Mouse (Mus musculus): ENCODE measurements around the gene Habp2.

The Habp2 gene

DNA sequence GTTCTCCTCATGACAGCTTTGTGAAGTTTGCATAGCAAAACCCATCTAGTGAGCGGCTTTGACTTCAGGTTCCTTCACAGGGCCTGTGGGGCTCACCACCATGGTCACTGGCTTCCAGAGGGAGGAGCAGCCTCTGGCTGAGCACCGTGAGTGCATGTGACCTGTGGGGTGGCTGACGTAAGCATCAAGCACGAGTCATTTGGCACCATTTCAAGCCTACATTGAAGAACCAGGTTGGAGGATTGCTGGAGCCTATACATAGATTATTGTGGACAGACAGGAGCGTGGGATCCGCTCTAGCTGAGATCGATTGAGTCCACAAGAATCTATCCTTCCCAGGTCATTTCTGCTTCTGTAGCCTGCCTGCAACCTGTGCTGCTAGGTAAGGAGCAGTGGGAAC is at the start of gene Habp2:
Gene Habp2, plus strand, starts transcription at position 272 of the 400 bp plus-strand sequence.
- DNase-seq, result peak; percentile 45 to 55

DNA sequence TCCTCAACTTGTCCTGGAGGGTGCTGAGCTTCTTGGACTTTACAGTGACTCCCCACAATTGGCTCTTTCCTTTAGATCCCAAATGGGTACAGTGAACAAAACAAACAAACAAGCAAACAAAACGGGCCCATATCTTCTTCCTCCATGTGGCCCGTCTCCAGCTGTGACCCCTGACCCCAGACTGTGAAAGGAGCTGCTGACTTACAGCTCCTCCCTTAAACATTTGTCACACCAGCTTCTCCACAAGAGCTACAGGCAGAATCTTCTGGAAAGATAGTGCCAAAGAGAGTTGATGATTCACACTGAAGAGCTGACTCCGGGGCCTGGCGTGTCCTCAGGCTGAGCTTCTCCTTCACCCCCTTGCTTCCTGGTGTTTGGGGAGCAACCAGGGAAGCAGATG is 48.4 kb upstream of the Habp2 start:
- DNase-seq, result no peak

DNA sequence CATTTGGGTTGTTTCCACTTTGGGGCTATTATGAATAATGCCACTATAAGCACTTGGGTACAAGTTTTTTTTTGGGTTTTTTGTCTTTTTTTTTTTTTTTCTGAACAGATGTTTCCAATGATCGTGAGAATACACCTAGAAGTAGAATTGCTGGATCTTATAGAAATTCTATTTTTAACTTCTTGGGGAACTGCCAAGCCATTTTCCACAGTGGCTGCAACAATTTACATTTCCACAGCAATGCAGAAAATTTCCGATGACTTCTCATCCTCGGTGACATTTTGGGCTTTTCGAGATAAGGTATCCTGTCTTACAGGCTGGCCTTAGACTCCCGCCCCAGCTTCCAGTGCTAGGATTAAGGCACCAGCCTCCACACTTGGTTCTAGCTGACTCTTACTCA is 41.7 kb upstream of the Habp2 start:
- no peak for DNase-seq

DNA sequence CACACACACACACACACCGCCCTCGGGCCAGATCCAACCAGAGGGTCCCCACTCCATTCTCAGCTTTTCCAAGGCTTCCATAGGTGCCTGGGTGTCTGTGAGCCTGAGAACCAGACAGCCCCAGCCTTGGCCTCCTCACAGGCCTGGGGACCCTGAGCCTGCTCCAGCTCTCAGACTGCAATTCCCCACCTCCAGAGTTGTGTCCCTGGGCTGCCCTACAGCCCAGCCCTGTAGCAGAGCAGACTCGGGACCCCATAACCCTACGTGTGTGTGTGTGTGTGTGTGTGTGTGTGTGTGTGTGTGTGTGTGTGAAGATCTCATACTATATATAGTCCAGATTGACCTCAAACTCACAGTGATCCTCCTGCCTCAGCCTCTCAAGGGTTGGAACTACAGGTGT is 34.1 kb upstream of the Habp2 start:
- no peak for DNase-seq

DNA sequence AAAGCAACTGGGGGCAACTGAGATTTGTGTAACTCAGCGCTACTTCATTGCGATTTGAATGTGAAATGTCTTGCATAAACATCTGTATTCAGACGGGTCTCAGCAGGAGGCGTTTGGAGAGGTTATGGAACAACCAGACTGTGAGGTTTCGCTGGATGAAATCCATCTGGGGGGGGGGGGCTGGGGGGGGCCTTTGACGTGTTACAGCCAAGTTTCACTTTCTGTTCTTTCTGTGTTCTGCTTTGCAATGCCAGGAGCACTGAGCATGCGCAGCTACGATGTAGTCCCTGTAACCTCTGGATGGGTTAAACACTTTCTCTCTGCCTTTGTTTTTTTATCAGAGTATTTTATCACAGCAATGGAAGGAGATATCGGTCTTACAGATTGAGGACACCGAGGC is 33.7 kb upstream of the Habp2 start:
- no peak for DNase-seq

DNA sequence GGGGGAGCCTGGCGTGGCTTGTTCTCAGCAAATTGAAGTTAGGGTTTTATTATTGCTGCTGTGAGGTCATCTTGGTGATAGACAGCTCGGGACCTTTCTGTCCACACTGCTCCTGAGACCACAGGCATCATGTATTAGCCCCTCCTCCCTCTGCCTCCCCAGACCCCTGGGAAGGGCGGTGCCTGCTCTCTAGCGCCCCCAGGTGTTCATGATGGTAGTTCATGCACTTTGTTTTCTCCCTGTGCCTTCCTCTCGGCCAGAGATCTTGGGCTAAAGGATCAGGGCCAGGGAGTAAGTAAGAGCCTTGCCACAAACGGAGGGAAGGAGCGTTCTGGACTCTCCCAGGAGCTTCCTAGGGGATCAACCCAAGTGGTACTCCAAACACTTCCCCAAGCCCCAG is 32.2 kb upstream of the Habp2 start:
- DNase-seq, result no peak

DNA sequence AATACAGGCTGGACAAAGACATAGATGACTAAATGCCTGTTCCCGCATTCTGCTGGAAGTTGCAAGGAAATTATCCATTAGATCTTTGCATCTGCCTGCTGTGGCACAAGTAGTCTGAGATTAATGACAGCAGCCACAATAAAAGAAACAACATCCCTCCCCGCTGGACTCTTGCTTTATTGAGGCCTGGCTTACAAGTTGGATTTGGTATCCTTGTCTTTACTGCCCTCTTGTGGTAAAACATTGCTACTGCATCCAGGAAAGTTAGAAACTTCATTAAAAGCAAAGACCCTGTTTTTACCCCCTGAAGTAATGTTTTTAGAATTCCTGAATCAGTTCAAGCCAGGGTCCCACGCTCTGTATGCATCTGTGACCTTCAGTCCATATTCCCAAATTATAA is 31.4 kb upstream of the Habp2 start:
- DNase-seq, result no peak

DNA sequence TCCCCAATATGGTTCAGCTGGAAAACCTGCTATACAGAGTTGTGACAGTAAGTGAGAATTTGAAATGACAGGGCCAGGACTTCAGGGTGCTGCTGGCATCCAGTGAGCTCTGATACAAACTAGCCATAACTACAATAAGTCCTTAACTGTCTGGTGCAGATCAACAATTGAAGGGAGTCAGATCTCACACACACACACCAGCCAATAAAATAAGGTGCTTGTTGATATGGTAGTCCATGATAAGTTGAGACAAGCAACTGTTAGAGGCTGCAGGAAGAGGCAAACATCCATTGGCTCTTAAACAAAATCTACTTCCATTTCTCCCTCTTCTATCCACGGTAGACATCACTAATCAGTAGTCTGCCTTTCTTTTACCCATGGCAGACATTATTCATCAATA is 30.7 kb upstream of the Habp2 start:
- DNase-seq, result no peak

DNA sequence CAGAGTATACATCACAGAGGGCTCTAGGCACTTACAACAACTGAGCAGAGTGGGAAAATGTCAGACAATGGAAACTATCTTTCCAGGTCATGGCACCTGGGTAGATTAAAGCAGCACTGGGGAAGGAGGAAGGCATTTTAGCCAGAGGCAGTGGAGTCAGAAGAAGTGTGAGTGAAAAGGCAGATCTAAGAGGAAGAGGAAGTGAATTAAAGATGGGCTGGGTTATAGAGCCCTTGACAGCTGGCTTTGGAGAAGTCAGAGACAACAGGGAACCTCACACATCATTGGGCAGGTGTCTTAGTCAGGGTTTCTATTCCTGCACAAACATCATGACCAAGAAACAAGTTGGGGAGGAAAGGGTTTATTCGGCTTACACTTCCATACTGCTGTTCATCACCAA is 30.2 kb upstream of the Habp2 start:
- no peak for DNase-seq

DNA sequence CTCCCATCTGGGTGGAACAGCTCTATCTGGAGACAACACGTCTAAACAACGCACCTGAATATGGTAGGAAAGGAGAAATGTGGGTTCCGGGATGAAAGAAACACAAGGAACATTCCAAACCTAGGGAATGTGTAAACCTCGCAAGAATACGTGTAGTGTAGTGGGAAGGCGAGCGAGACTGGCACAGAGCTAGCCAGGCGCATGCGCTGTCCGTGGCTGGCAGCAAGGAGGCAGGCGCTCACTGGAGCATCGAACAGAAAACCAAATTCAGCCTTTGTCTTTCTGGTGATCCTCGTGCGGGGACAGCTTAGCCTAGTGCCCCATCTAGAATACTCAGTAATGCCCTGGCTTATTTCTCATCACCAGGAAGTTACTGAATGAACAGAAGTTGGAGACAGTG is 23.2 kb upstream of the Habp2 start:
- DNase-seq, result peak in 1 of 2 experiments; percentile 37

DNA sequence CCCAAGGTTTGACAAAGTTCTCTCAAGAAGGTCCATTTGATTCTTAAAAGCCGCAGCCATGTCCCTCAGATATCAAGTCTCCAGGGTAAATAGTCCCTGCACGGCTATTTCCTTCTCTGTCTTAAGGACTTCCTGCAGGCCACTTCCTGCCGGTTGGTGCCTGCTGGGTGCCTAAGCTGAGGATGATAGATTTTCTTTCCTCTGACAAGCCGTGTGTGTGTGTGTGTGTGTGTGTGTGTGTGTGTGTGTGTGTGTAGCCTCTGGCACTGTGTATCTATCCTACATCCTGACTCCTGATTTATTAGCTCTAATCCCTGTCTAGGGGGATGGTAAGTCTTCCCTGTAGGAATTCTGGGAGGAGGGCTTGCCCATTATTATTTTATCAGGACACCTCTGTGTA is 22.8 kb upstream of the Habp2 start:
- peak; percentile 26 to 31 for DNase-seq

DNA sequence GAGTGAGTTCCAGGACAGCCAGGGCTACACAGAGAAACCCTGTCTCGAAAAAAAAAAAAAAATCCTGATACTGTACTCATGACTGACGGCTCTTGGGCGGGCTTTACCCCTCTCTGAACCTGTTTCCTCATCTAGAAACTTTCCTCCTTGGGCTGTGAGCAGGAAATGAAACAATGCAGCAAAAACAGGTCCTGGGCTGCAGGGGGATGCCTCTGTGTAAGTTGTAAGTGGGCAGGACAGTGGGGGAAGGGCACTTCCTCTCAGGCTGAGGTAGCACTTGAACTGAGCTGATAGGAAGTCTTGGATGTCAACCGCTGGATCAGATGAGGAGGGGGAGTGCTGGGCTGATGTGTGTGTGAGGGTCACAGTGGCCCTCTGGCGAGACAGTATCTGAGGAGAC is 21.8 kb upstream of the Habp2 start:
- DNase-seq, result no peak

DNA sequence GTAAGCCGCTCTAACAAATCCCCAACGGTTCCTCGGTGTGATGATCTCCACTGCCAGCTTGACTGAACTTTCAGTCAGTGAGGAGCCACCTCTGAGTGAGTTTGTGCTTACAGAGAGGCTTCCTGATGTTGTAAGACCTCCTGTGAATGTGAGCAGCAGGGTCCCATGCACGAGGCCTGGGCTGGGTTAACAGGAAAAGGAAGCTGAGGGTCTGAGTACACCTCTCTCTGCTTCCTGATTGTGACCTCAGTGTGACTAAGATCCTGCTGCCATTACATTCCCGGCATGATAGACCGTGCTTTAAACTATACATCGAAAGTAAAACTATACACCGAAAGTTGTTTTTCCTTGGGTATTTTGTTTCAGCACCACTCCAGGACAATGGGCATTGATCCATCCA is 14.9 kb upstream of the Habp2 start:
- no peak for DNase-seq

DNA sequence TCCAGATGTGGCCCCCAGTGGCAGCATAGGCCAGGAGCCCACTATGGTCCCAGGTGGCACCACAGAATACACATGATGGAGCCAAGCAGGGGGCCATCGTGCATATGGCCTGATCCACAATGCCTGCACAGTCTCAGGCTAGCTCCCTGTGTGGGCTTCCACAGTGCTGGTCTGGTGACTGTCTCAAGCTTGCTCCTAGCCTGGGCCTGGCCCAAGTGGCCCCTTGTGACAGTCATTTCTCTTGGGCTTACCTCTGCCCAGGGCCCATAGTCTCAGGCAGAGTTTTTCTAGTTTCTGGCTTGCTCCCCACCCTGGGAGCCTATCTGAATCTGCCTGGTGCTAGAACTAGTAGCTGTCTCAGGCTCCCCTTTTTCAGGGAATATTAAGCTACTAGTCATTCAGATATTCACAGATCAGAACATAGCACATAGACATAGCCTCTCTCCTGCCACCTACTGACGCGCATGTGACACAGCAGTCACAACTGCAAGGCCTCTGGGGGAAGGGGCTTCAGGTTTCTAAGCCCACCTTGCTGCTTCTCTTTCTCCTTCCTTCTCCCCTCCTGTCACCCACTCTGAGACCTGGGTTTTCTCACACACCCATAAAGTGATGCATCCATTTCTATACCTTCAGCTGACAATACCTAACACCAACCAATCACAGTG is 9.7 kb upstream of the Habp2 start:
- no peak for DNase-seq

DNA sequence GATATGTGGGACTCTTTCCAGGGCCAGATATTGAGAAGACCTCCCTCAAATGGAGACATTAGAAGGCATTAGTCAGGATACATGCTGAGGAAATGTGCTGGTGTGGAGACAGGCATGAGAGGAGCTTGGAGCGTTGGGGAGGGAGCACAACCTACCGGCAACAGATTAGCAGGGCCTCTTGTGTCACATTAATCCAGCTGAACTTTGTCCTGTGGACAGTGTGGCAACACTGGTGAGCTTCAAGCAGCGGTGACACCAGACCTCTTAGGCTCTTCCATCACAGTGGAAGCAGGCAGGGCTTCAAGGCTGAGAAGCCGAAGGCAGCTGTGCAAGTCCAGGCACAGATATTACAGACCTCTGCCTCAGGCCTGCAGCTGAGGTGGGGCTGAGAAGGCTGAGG is 9.0 kb upstream of the Habp2 start:
- no peak for DNase-seq

DNA sequence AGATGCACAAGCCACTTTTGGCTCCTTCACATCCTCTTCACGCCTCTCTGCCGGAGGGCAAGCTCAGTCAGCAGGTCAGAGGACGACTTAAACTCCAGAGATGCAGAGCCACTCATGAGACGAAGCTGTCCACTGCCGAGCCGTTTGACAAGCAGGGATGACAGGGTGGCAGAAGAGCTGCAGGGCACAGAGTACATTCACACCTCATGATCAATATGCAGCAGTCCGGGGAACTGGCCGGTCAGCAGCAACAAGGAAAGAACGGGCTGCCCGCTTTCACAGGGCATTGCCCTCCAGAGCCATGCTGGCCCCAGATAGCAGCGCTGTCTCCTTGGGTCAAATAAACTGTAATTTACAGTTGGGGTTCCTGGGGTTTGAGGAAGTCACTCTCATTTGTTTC is 8.6 kb upstream of the Habp2 start:
- DNase-seq, result no peak

DNA sequence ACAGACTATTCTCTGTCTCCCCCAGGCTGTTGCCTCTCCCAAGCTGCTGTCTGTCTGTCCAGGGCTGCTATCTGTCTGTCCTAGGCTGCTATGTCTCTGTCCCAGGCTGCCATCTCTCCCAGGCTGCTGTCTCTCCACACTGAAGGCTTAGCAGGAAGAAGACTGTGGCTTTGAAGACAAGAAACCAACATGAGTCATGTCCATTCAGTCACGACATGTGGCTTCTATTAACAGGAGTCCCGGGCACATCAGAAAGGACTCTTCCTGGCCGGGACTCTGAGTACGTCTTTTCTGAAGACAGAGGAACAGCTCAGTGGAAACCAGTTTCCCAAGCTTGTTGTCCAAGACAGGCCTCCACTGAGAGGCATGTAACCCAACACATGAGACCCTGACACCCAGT is 1.7 kb upstream of the Habp2 start:
- DNase-seq, result no peak

DNA sequence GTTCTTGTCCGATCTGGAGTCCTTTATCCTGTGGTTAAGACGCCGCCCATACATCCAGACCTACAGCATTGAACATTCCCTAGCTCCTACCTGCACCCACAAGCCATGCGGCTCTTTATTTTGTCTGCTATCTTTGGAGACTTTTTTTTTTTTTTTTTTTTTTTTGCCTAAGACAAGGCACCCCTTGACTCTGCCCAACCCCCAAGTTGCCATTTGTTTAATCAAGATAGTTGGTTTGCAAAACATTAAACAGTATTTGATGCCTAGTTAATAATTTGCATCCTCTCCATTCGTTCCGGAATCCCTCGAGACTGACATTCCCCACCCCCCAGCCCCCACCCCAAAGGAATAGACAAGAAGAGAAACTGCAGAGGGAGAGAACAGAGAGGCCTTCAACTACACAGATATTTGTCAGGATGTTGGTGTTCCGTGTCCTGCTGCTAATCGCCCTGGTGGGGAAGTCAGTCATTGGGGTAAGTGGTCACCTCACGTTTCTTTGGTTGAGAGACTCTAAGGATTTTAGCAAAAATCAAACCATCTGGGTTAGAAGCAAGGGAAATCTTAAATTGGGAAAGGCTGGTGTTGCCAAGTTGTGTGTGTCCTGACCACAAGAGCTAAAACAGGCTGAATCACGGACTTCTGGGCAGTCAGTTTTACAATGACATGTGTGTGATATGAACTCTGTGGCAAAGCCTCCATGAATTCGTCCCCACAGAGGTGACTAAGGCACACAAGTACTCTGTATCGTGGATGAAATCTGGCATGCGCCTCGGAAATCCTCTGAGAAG is 837 bp downstream of the Habp2 start:
- DNase-seq, result peak; percentile 20 to 33

DNA sequence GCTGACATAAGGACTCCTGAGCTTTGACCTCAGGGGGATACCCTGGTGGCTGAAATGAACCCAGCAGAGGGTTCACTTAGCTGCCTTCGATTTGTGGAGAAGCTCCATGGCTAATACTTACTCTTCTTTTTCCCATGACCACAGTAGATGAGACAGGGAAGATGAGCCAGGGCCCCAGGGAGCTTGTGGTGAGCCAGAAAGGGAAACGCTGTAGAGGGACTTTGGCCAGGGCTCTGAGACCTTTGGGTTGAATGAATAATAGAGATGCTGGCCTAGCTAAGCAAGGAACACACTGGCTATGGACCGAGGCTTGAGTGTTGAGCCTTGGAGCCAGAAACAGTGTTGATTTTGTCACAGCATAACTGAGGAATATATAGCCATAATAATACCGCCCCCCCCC is 1.5 kb downstream of the Habp2 start:
- peak; percentile 49 for DNase-seq

DNA sequence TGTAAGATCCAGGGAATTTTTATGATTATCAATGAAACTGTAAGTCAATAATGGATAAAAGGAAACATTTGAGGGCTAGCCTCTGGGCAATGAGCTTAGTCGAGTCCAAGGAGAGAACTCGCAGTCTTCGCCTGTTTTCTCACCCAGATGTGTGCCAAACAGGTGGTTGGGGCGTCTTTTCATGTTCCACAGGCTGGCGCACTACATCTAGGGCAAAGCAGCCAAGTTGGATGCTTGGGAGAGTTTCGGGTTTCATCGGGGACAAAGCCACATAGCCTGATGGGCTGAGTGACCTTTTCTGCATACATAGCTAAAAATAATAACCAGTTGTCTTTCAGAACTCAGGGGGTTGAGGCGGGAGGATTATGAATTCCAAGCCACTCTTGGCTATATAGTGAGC is 2.7 kb downstream of the Habp2 start:
- no peak for DNase-seq

DNA sequence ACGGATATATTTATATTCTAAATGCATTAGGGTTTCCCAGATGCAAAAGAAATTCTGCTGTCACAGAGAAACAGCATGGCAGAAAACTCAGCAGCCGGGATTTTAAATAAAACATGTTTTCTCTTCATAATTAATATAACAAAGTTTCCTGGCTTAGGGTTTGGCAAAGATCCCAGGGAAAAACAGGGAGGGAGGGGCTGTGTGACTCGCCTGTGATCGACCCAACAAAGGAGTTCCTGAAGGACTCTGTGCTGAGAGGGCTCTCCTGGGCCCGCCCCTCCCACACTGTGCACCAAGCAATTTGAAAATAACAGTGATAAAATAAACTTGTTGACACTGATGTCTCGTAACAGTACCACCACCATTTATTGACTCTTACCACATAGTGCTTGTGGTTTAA is 5.0 kb downstream of the Habp2 start:
- DNase-seq, result peak in 1 of 2 experiments; percentile 15

DNA sequence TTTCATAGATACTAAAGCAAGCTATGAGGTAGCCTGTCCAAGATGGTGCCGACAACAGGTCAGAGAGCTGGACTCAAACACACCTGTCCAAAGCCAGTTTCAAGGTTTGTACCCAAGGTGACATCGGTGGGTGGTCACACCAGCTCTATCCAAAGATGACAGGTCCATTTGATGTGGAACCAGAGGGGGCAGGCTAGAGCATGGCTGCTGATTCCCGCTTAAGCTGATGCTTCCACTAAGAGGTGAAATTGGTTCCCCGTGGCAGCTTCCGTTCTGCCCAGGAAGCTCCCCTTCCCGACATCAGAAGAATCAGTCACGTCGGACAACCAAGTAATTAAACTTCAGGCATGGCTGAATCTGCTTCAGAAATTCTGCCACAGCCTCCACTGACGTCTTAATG is 5.4 kb downstream of the Habp2 start:
- no peak for DNase-seq

DNA sequence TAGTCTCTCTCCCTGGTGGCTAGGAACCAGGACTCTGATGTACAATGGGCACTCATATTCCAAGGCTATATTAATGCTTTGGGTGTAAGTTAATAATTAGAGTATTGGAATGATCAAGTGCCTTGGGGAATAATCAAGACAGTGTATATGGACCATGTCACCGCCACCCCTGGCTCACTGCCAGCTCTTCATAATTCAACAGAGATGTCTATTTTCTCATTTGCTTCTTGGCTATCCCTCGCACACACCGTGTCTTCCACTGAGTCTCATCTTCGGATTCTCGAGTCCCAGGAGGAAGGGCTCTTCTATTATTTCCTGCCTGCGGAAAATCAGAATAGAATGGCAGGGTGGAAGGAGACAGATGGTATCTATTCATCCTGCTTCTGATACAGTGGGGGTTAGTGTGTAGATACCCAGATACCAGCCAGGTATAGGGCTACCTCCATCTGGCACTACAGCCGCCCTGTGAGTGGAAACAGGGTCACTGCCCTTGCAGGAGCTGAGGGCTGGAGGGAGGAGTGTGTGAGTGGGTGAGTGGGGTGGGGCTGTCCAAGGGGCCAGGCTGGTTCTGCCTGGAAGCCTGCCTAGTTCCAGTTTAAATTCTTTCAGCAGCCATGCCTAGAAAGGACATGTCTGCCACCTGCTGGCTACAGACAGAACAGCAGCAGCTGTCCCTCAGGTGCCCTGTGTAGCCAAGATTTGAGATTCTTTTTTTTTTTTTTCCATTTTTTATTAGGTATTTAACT is 7.9 kb downstream of the Habp2 start:
- peak; percentile 82 to 88 for DNase-seq

DNA sequence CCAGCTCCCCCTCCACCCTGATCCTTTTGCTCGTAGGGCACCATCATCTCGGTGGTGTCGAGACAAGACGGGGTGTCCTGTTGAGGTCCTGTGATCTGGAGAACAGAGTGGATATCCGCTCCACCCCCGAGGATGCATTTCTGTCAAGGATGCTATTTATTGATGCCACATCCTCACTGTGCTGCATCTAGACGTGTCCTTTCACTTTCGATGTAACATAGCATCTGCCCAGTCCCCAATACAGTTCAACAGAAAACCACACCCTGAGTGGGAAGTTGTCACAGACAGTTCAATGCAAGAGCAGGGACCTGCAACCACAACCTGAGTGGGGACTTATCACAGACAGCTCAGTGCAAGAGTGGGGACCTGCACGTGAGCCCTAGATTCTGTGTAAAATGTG is 9.7 kb downstream of the Habp2 start:
- no peak for DNase-seq
